Mouse (Mus musculus): ENCODE measurements around the gene Erc1.

The Erc1 gene

GRCm38 (mm10) chr6:119803239-119803638, 44.7 kb downstream of the Erc1 start:
- WGBS = 94% methylated on average over 2 of the region's 2 CpGs

- 49% methylated on average over 12 of the region's 12 CpGs for WGBS
Observed at GRCm38 (mm10) chr6:119796911-119797486, 51.0 kb downstream of the Erc1 start.

GRCm38 (mm10) chr6:119796291-119796690, 51.7 kb downstream of the Erc1 start:
- WGBS = 69% methylated on average over 5 of the region's 5 CpGs

GRCm38 (mm10) chr6:119792562-119792961, 55.4 kb downstream of the Erc1 start:
- 24% methylated on average over 2 of the region's 2 CpGs for WGBS

GRCm38 (mm10) chr6:119782416-119782815, 65.6 kb downstream of the Erc1 start:
- 98% methylated on average over 2 of the region's 2 CpGs for WGBS

GRCm38 (mm10) chr6:119781109-119781508, 66.9 kb downstream of the Erc1 start:
- 80% methylated on average over 3 of the region's 3 CpGs for WGBS

- 36% methylated on average over 1 of the region's 1 CpGs for WGBS
Observed at GRCm38 (mm10) chr6:119768778-119769177, 79.2 kb downstream of the Erc1 start.

- WGBS = 76% methylated on average over 3 of the region's 3 CpGs
Observed at GRCm38 (mm10) chr6:119764355-119764754, 83.6 kb downstream of the Erc1 start.

GRCm38 (mm10) chr6:119759866-119760265, 88.1 kb downstream of the Erc1 start:
- 62% methylated on average over 3 of the region's 3 CpGs for WGBS

GRCm38 (mm10) chr6:119758490-119758889, 89.5 kb downstream of the Erc1 start:
- WGBS = 75% methylated on average over 2 of the region's 2 CpGs

GRCm38 (mm10) chr6:119757796-119758195, 90.2 kb downstream of the Erc1 start:
- 82% methylated on average over 5 of the region's 5 CpGs for WGBS

- 68% methylated on average over 3 of the region's 3 CpGs for WGBS
Observed at GRCm38 (mm10) chr6:119755866-119756265, 92.1 kb downstream of the Erc1 start.

- 83% methylated on average over 7 of the region's 7 CpGs for WGBS
Observed at GRCm38 (mm10) chr6:119749093-119749635, 98.8 kb downstream of the Erc1 start.

- WGBS = 78% methylated on average over 2 of the region's 2 CpGs
Observed at GRCm38 (mm10) chr6:119741861-119742260, 106.1 kb downstream of the Erc1 start.

GRCm38 (mm10) chr6:119740541-119740940, 107.4 kb downstream of the Erc1 start:
- 60% methylated on average over 3 of the region's 3 CpGs for WGBS

- WGBS = 97% methylated on average over 4 of the region's 4 CpGs
Observed at GRCm38 (mm10) chr6:119738638-119739375, 109.2 kb downstream of the Erc1 start.

GRCm38 (mm10) chr6:119737716-119738115, 110.3 kb downstream of the Erc1 start:
- 95% methylated on average over 4 of the region's 4 CpGs for WGBS

GRCm38 (mm10) chr6:119735937-119736336, 112.0 kb downstream of the Erc1 start:
- WGBS = 48% methylated on average over 2 of the region's 2 CpGs

- 94% methylated on average over 2 of the region's 2 CpGs for WGBS
Observed at GRCm38 (mm10) chr6:119731155-119731554, 116.8 kb downstream of the Erc1 start.

- 97% methylated on average over 2 of the region's 2 CpGs for WGBS
Observed at GRCm38 (mm10) chr6:119715234-119715633, 132.7 kb downstream of the Erc1 start.

GRCm38 (mm10) chr6:119713961-119714360, 134.0 kb downstream of the Erc1 start:
- WGBS = 56% methylated on average over 2 of the region's 2 CpGs

- 94% methylated on average over 1 of the region's 1 CpGs for WGBS
Observed at GRCm38 (mm10) chr6:119712486-119712885, 135.5 kb downstream of the Erc1 start.

- 73% methylated on average over 8 of the region's 8 CpGs for WGBS
Observed at GRCm38 (mm10) chr6:119711649-119712305, 136.2 kb downstream of the Erc1 start.
